Mouse (Mus musculus): Measurements from ENCODE around the gene Aqp6.

The Aqp6 gene

DNA sequence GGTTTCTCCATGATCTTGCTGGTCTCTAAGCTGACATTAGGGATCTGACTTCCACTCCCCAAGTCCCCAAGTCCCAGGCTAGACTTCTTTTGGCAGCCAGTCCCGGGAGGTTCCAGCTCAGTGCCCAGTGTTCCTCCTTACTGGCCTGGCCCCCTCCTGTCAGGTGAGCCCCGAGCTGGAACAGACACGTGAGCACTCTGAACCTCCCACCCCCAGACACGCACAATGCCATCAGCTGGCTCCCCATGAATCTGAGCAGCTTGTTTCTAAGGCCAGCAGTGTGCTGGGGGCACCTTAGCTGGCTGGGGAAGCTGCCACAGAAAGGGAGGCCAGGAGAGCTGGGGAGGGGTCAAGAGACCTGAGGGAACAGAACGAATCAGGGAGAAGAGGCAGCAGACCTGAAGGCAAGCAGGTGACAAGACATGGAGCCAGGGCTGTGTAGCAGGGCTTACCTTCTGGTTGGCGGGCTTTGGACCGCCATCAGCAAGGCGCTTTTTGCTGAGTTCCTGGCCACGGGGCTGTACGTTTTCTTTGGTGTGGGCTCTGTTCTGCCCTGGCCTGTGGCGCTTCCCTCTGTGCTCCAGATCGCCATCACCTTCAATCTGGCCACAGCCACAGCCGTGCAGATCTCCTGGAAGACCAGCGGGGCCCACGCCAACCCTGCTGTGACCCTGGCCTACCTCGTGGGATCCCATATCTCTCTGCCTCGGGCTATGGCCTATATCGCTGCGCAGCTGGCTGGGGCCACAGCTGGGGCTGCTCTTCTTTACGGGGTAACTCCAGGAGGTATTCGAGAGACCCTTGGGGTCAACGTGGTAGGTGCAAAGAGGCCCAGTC lies at the start of gene Aqp6:
Aqp6 (plus strand) TSS at position 415 of the 837 bp plus-strand sequence.
- DNase-seq (ENCODE audit: extremely low spot score, low read depth, low spot score) = no peak

DNA sequence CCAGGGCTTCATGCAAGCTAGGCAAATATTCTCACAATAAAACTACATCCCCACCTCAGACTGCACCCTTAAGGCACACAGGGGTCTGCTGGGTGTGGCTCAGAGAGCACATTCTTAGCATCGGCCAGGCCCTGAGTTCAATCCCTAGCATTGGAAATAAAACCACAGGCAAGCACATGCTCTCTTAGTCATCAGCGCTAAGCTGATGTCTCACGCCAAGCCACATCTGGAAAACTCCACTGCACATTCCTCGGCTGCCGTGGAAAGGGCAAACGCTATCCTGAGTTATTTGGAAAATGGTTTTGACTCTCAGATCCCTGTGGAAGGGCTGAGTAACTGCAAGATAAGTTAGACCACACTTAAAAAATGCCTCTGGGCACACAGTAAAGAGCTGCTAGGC lies 47.4 kb upstream of the Aqp6 start:
- DNase-seq (ENCODE audit: extremely low spot score, low read depth, low spot score) = no peak

DNA sequence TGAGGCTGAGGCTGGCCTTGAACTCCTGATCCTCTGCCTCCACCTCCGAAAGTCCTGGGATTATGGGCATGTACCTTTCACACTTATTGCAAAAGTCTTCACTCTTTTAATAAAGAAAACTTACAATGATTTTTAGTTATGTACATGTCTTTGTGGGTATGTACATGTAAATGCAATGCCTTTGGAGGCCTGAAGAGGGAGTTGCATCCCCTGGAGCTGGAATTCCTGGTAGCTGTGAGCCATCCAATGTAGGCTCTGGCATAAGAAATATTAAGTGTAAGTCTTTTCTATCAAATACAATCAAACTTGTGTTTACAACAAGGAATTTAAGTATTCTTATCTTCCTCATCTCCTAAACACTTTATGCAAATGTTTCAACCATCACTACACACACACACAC lies 42.3 kb upstream of the Aqp6 start:
- DNase-seq (ENCODE audit: extremely low spot score, low read depth, low spot score) = no peak

DNA sequence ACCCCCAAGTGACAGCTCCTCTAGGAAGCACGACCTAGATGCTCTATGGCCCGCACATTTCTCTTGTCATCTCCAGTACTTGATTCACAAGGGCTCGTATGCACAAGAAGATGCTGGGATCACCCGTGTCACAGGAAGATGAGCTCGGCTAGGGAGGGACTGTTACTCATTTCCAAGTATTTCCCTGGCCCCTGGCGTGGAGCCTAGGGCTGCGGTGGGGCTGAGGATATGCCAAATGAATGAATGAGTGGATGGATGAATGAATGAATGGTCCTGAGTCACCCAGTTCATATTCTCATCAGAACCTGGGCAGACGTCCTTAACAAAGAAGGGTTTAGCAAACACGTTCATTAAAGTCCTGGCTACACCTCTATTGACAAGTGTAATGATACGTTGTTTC lies 41.0 kb upstream of the Aqp6 start:
- no peak for DNase-seq (ENCODE audit: extremely low spot score, low read depth, low spot score)

DNA sequence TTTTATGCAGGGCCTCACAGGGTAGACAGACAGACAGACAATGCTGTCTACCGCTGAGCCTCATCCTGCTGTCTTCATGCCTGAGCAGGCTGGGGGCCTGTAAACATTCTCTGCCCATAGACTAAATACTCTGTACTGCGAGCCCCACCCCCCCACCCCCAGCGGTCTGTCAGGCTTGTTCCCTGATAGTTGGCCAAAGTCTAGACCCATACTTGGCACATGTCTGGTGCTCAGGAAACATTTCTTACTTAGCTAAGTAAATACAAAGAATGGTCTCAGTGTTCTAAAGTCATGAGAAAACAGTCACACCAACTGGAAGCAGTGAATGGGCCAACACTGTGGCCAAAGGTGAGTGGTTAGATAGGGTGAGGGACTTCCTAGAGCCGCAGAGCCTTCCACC lies 33.8 kb upstream of the Aqp6 start:
- DNase-seq (ENCODE audit: extremely low spot score, low read depth, low spot score) = no peak

GRCm38 (mm10) chr15:99568682-99569081 lies 32.5 kb upstream of the Aqp6 start:
- no peak for DNase-seq (ENCODE audit: extremely low spot score, low read depth, low spot score)

GRCm38 (mm10) chr15:99569123-99569522 lies 32.1 kb upstream of the Aqp6 start:
- no peak for DNase-seq (ENCODE audit: extremely low spot score, low read depth, low spot score)

DNA sequence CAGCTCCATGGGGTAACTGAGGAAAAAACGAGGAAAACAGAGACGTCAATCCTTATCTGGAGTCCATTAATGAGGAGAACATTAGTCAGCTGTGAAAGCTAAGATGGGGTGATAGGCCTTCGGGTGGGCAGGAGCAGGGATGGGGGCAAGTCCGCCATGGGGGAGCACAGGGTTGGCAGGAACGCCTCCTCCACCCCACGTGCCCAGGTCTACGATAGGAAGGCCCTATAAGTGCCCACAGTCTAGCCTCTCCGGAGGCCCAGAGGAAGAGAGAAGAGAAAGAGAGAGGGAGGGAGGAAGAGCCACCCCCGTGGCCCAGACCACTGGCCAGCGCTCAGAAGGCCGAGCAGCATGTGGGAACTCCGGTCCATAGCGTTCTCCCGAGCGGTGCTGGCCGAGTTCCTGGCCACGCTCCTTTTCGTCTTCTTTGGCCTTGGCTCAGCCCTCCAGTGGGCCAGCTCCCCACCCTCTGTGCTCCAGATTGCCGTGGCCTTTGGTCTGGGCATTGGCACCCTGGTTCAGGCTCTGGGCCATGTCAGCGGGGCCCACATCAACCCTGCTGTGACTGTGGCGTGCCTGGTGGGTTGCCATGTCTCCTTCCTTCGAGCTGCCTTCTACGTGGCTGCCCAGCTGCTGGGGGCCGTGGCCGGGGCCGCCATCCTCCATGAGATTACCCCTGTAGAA lies 22.3 kb upstream of the Aqp6 start, which contains the start of gene Aqp2:
Aqp2 (plus strand) TSS at position 254 of the 684 bp plus-strand sequence.
- DNase-seq (ENCODE audit: extremely low spot score, low read depth, low spot score) = no peak

DNA sequence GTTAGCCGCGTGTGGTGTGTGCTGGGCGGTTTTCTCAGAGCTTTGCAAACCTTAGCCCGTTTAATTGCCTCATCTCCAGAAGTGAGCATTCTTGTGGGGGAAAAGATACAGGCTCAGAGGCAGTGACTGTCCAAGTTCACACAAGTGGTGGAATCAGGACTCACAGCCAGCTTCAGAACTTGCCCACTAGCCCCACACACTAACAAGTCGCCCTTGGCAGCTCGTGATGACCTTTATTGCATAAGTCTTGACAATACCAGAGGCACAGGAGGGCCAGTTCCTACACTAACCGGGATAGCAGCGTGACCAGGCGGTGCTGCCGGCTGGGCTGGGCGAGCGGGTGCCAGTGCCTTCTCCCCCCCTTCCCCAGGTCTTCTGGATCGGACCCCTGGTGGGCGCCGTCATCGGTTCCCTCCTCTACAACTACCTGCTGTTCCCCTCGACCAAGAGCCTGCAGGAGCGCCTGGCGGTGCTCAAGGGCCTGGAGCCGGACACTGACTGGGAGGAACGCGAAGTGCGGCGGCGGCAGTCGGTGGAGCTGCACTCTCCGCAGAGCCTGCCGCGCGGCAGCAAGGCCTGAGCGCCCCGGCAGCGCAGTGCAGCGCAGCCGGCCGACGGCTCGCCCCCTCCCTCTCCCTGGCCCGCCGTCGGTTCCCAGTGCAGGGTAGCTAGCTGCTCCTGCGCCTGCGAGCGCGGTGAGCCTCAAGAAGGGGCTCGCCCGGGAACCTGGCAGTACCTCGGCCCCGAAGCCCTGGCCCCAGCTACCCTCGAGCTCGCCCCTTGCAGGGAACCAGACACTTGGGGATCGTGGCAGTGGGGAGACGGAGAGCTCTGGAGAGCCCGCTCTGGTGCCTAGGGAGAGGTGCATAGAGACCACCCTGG lies 17.5 kb upstream of the Aqp6 start:
- no peak for DNase-seq (ENCODE audit: extremely low spot score, low read depth, low spot score)

GRCm38 (mm10) chr15:99584407-99585202 lies 16.6 kb upstream of the Aqp6 start:
- no peak for DNase-seq (ENCODE audit: extremely low spot score, low read depth, low spot score)

DNA sequence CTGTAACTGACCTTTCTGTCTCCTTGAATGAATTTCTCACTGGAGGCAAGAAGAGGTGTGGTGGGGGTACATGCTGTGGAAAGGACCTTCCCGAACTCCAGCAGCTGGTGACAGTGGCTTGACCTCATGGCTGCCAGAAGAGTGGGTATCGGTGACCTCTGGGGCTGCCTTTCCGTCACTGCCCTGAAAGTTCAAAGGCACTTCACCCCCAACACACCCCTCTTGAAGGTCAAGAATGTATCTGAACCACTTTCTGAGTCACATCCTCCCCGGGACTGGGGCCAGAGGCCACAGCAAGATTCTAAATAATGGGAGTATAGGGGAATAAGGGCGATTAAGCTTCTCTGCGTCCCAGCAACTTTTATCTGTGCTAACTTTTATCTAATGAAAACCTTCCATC lies 15.5 kb upstream of the Aqp6 start:
- DNase-seq (ENCODE audit: extremely low spot score, low read depth, low spot score) = no peak

GRCm38 (mm10) chr15:99586525-99586924 lies 14.7 kb upstream of the Aqp6 start:
- DNase-seq (ENCODE audit: extremely low spot score, low read depth, low spot score) = no peak

- DNase-seq (ENCODE audit: extremely low spot score, low read depth, low spot score) = no peak
Measured at GRCm38 (mm10) chr15:99589237-99589636, 12.0 kb upstream of the Aqp6 start.

- DNase-seq (ENCODE audit: extremely low spot score, low read depth, low spot score) = no peak
Measured at GRCm38 (mm10) chr15:99589704-99590103, 11.5 kb upstream of the Aqp6 start.

- no peak for DNase-seq (ENCODE audit: extremely low spot score, low read depth, low spot score)
Measured at GRCm38 (mm10) chr15:99590429-99591084, 10.6 kb upstream of the Aqp6 start, which contains the start of gene Aqp5. Aqp5 (plus strand) TSS chr15:99590782.

DNA sequence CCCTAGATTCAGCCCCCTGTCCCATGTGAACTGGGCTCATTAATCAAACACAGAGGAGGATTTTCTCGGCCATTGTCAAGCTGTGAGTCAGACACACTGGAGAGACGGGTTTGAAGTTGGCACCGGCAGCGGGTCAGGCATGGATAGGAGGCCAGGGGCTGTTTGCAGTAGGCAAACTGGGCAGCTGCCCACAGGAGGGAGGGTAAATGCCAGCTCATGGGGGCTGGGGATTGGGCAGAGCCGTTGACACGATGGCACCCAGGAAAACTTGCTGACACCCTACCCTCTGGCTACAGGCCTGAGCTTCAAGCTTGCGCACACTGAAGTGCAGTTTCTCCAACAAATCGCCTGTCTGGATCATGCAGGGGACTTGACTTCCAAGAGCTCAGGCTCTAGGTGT lies 9.0 kb upstream of the Aqp6 start:
- no peak for DNase-seq (ENCODE audit: extremely low spot score, low read depth, low spot score)

DNA sequence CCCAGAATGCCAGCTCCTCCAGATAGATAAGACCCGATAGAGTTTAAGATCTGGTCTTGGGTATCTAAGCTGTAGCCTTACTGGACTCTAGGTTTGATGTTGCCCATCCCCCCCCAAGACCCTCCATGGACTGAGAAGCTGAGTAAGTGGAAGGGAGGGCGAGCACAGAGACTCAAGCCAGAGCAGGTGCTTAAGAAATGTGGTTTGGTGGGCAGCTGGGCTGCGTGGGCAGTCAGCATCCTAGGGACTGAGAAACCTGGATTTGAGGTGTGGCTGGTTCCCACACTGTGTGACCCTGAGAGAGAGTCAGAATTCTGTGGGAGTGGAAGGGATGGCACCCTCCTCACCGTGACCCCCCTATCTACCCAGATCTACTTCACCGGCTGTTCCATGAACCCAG lies 8.3 kb upstream of the Aqp6 start:
- no peak for DNase-seq (ENCODE audit: extremely low spot score, low read depth, low spot score)

- no peak for DNase-seq (ENCODE audit: extremely low spot score, low read depth, low spot score)
Measured at GRCm38 (mm10) chr15:99594951-99595350, 6.2 kb upstream of the Aqp6 start.

DNA sequence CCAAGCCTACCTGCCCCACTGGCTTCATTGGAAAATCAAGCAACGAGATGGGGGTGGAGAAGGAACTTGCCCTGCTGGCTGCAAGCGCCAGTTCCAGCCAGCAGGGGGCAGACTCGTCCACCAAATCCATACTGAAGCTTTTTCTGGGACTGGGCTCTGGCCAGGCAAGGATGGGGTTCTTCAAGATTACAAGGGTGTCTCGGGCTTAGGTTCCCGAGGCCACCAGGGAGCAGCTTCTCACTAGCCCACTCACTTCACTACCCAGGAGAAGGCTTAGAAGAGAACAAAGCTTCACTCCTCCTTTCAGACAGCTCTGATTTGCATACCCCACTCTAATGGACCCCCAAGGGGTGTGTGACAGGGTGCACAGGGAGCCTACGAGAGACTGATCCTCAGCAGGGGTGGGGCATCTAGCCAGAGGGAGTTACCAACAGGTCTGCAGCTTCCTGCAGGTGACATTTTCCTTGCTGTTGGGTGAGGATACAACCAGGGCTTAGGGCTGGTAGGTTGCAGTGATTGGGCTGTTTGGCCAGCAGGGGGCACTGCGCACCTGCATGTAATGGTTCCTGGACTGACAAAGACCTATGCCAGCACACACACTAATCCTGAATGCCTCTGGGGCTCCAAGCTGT lies 5.0 kb upstream of the Aqp6 start:
- peak; percentile 69 for DNase-seq (ENCODE audit: extremely low spot score, low read depth, low spot score)

DNA sequence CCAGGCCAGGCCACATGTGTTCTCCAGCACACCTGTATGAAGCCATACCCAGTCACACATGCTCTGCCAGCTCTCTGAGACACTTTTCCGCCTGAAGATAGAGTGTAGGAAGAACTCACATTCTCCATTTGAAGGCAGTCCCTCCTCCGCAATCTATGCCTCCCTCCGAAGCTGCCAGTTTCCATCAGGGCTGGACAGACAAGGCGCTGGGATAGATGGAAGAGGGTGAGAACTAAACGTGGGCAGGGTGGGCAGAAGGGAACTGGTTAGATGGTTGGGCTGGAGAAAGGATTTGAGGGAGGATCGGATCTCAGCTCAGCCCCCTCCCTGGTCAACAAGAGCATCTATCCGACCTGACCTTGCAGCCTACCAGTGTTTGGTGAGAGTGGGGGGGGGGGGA lies 4.4 kb upstream of the Aqp6 start:
- DNase-seq (ENCODE audit: extremely low spot score, low read depth, low spot score) = no peak

All from hindlimb bud, embryonic 11.5 days (tissue).